Mouse (Mus musculus) liver, embryonic 14.5 days (tissue): ENCODE results near the gene Asb15.

Experiments used
- CTCF ChIP-seq: IDR thresholded peaks from 2 replicates; pipeline ENCODE4 v1.5.1; 2016; ENCODE audit warnings: antibody characterized with exemption, low read depth, control low read depth
- EP300 ChIP-seq: IDR thresholded peaks from 2 replicates; pipeline ENCODE4 v1.6.1; 2016; ENCODE audit warnings: antibody characterized with exemption, low read depth

DNA sequence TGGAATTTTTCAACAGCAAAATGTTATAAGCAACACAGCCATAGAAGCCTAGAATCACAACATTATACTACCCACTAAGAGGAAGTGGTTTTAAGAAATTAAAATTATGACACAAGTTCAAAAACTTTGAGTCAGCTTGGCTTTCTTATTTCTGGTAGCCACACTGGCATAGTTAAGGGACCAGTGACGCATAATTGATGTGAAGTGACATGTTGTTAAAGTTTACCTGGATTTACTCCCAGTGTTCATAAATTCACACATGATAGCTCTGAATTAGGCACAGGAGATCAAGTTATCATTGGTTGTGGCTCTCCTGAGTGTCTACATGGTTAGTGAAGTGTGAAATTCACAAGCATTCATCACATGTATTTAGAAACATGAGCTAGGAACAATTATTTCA lies 36.9 kb downstream of the Asb15 start:
- no peak for TF ChIP-seq CTCF
- TF ChIP-seq EP300, result no peak
